32 mouse cellular contexts compared by ENCODE assay signal in the genomic region with DNA sequence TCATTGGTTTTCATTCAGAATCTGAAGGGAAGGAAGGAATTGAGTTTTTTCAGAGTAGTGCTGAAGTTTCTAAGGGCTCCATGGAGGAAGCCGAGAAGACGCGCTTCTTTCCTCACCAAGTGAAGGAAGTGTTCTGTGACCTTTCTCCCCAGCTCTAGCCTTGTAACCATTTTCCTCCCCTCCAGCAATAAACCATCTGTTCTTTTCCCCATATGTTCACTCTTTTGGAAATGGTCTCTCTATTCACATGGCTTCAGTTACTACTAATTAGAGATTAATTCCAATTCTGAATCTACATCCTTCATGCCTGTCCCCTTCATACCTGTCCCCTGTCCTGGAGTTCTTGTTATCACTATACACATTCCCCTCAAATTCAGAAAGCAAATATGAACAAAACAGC.
"Had no signal": no experiment of that assay in that cellular context is flagged by ENCODE, and none has a peak within 500 bp of the region (broad histone marks: within the 10 kb centered on the region; RNA-seq: fewer than 3 reads in every experiment).

No protein-coding gene starts in this region.

- H3K36me3 ChIP-seq: limb, embryonic 10.5 days; limb, embryonic 12.5 days; limb, embryonic 13.5 days; limb, embryonic 15.5 days; liver, embryonic 12.5 days; liver, embryonic 13.5 days; liver, embryonic 15.5 days; lung, embryonic 15.5 days; midbrain, embryonic 10.5 days; midbrain, embryonic 12.5 days; midbrain, embryonic 13.5 days; midbrain, embryonic 15.5 days; neural tube, embryonic 12.5 days; neural tube, embryonic 13.5 days had no signal

- H3K9me3 ChIP-seq: limb, embryonic 10.5 days; limb, embryonic 12.5 days; limb, embryonic 13.5 days; limb, embryonic 15.5 days; liver, embryonic 12.5 days; liver, embryonic 13.5 days; liver, embryonic 15.5 days; lung, embryonic 15.5 days; megakaryocyte, embryonic 14.5 days; midbrain, embryonic 10.5 days; midbrain, embryonic 12.5 days; midbrain, embryonic 13.5 days; midbrain, embryonic 15.5 days; neural tube, embryonic 12.5 days; neural tube, embryonic 13.5 days had no signal

- H3K4me3 ChIP-seq: limb, embryonic 10.5 days; limb, embryonic 12.5 days; limb, embryonic 13.5 days; limb, embryonic 15.5 days; liver, embryonic 12.5 days; liver, embryonic 13.5 days; liver, embryonic 15.5 days; lung, embryonic 15.5 days; megakaryocyte, embryonic 14.5 days; midbrain, embryonic 10.5 days; midbrain, embryonic 12.5 days; midbrain, embryonic 13.5 days; midbrain, embryonic 15.5 days; myocyte; neural tube, embryonic 12.5 days; neural tube, embryonic 13.5 days had no signal

- ATAC-seq: liver, embryonic 12.5 days; liver, postnatal 0 days; lung, postnatal 0 days; midbrain, embryonic 13.5 days; midbrain, embryonic 15.5 days; midbrain, embryonic 16.5 days had no signal

- DNase-seq: left cerebral cortex, postnatal 4 days; liver; liver, embryonic 13.5 days; liver, postnatal 0 days; lung, adult 18-20 months; lung, adult 2 months; lung, embryonic 14.5 days; lung, postnatal 10 days; lung, postnatal 14 days; lung, postnatal 36 days; lung, postnatal 4 days had no signal

- H3K27me3 ChIP-seq: liver, embryonic 12.5 days; liver, embryonic 13.5 days; liver, embryonic 15.5 days; lung, embryonic 15.5 days; megakaryocyte, embryonic 14.5 days; midbrain, embryonic 12.5 days; midbrain, embryonic 13.5 days; midbrain, embryonic 15.5 days; neural tube, embryonic 12.5 days; neural tube, embryonic 13.5 days had no signal

- H3K4me1 ChIP-seq: limb, embryonic 10.5 days; limb, embryonic 12.5 days; limb, embryonic 13.5 days; limb, embryonic 15.5 days; liver, embryonic 12.5 days; liver, embryonic 13.5 days; liver, embryonic 15.5 days; lung, embryonic 15.5 days; megakaryocyte, embryonic 14.5 days; midbrain, embryonic 12.5 days had no signal

- H3K9ac ChIP-seq: limb, embryonic 12.5 days; limb, embryonic 13.5 days; limb, embryonic 15.5 days; liver, embryonic 12.5 days; liver, embryonic 13.5 days; liver, embryonic 14.5 days; liver, embryonic 15.5 days; liver, postnatal 0 days; lung, embryonic 14.5 days; lung, embryonic 15.5 days; midbrain, embryonic 12.5 days; midbrain, embryonic 13.5 days; midbrain, embryonic 15.5 days; neural tube, embryonic 12.5 days; neural tube, embryonic 13.5 days had no signal

- H3K4me2 ChIP-seq: limb, embryonic 12.5 days; limb, embryonic 13.5 days; limb, embryonic 15.5 days; liver, embryonic 11.5 days; liver, embryonic 12.5 days; liver, embryonic 13.5 days; liver, embryonic 15.5 days; lung, embryonic 14.5 days; lung, embryonic 15.5 days; midbrain, embryonic 11.5 days; midbrain, embryonic 12.5 days; midbrain, embryonic 13.5 days; midbrain, embryonic 15.5 days; neural tube, embryonic 12.5 days; neural tube, embryonic 13.5 days had no signal

- H3K27ac ChIP-seq: limb, embryonic 10.5 days; limb, embryonic 12.5 days; limb, embryonic 13.5 days; limb, embryonic 15.5 days; liver, embryonic 12.5 days; liver, embryonic 13.5 days; liver, embryonic 14.5 days; liver, embryonic 15.5 days; lung, embryonic 15.5 days; macrophage; midbrain, embryonic 10.5 days; midbrain, embryonic 12.5 days; midbrain, embryonic 13.5 days; midbrain, embryonic 15.5 days; neural tube, embryonic 12.5 days; neural tube, embryonic 13.5 days had no signal
